Mouse (Mus musculus) lung, embryonic 16.5 days (tissue): ENCODE results near the gene Bub3. TPM values are rescaled to one million over a fixed set of nuclear protein-coding genes. Genes with fewer than 3 reads are reported as not detected.

Experiments
- ATAC-seq: fragments of 200-750 bp; cut with Nextera tagmentation; 2 replicates; pipeline ENCODE4 v1.8.0; 2017; ENCODE audit warnings: low read depth, mild to moderate bottlenecking, moderate library complexity
- H3K27ac ChIP-seq: fragments of 300-500 bp; sonication (generic); 2 replicates; pipeline ENCODE4 v1.5.1; 2014; ENCODE audit warnings: mild to moderate bottlenecking, control low read depth, low read length
- H3K27me3 ChIP-seq: fragments of 300-500 bp; sonication (generic); 2 replicates; pipeline ENCODE4 v1.6.1; 2014; ENCODE audit warnings: low read depth, low read length, mixed read lengths; ENCODE audit not compliant: control insufficient read depth, insufficient read depth
- H3K36me3 ChIP-seq: fragments of 300-500 bp; sonication (generic); 2 replicates; pipeline ENCODE4 v1.6.1; 2014; ENCODE audit warnings: low read length; ENCODE audit not compliant: control insufficient read depth, insufficient read depth
- H3K4me1 ChIP-seq: fragments of 300-500 bp; sonication (generic); replicated peaks from 2 replicates; pipeline ENCODE4 v1.6.1; 2014; ENCODE audit warnings: low read length, mixed read lengths; ENCODE audit not compliant: control insufficient read depth, insufficient read depth
- H3K4me2 ChIP-seq: fragments of 300-500 bp; sonication (generic); 2 replicates; pipeline ENCODE4 v1.6.1; 2014; ENCODE audit warnings: low read depth, low read length, control low read depth
- H3K4me3 ChIP-seq: fragments of 300-500 bp; sonication (generic); 2 replicates; pipeline ENCODE4 v1.5.1; 2014; ENCODE audit warnings: mild to moderate bottlenecking, low read length, control low read depth
- H3K9ac ChIP-seq: fragments of 300-500 bp; sonication (generic); 2 replicates; pipeline ENCODE4 v1.6.1; 2014; ENCODE audit warnings: low read length, control low read depth
- H3K9me3 ChIP-seq: fragments of 300-500 bp; sonication (generic); 2 replicates; pipeline ENCODE4 v1.6.1; 2016; ENCODE audit warnings: low read length; ENCODE audit not compliant: control insufficient read depth
- WGBS: fragments of 180-500 bp; shearing (Covaris S2); extraction: QIAGEN DNeasy Blood & Tissue Kit; methylation state at CpG from one replicate; pipeline ENCODE4 v1.1.7; 2014; 5-methylcytosine and 5-hydroxymethylcytosine counted together
- polyA plus RNA-seq: library from polyadenylated mRNA; unstranded; fragments of >200 nt; fragmentation: Nextera tagmentation; extraction: Ambion mirVana; gene quantifications from 2 replicates; pipeline ENCODE4 v1.2.1, GENCODE M21; 2015

The Bub3 gene
- polyA plus RNA-seq, 1 experiment from 2014 or later = 243 TPM

DNA sequence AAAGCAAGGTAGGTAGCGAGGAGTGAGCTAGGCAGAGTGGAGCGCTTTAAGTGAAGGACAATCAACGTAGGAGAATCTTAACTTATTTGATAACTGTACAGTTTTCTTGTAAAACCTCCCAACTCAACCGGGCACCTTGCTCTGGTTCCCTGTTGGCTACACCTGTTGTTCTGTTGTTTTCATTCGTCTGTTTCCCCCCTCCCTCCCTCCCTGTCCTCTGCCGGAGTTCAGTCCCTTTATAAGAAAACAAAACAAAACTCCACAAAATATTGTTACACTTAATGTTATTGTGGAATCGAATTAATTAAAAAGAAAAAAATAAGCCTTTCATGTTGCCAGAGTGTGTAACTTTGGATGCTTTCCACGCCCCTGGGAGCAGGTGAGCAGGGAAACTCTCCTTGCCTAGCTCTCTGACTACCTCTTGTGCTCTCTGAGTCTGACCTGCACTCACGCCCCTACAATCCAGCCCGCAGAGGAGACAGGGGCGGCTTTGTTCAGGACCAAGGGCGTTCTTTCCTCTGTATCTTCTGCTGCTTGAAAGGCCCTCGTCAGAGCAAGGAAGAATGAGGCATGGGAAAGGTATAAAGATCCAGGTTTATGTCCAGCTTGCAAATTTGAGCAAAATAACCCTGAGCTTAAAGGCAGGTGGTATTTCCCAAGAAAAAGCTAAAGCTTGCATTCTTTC, 14.2 kb upstream of the Bub3 start:
- no peak for ATAC-seq
- Histone ChIP-seq H3K36me3 (no peaks in the 10 kb centered on the region), H3K27me3 (peaks cover 97% of the 10 kb centered on the region), H3K4me1 (peaks cover 25% of the 10 kb centered on the region), H3K9ac (no peak overlapping the region), H3K9me3 (no peaks in the 10 kb centered on the region), H3K27ac (no peak overlapping the region), H3K4me2 (no peak overlapping the region), H3K4me3 (no peak overlapping the region)
- 2% methylated on average over 13 of the region's 13 CpGs for WGBS

DNA sequence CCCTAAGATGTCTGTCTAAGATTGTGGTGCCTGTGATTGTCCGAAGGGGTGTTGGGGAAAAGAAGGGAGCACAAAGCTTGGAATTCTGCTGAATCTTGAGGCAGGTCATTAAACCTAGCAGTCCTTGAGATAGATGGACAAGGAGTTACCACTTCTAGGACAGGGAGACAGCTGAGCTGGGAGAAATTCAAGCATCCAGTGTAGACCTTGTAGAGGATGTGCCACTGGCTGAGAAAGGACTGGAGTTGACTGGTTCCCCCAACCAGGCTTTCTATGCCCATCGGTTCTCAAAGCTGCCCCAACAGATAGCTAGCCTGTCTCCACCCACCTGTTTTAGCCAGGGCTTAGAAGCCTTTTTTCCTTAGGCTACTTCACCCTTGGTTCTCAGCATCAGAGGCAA, 13.6 kb upstream of the Bub3 start:
- peaks cover 97% of the 10 kb centered on the region for H3K27me3 ChIP-seq
- no peak overlapping the region for H3K4me2 ChIP-seq
- no peaks in the 10 kb centered on the region for H3K9me3 ChIP-seq
- WGBS = 3% methylated on average over 2 of the region's 2 CpGs
- no peak overlapping the region for H3K27ac ChIP-seq
- no peak overlapping the region for H3K9ac ChIP-seq
- H3K4me3 ChIP-seq = no peak overlapping the region
- no peak for ATAC-seq
- no peaks in the 10 kb centered on the region for H3K36me3 ChIP-seq
- peaks cover 25% of the 10 kb centered on the region for H3K4me1 ChIP-seq

DNA sequence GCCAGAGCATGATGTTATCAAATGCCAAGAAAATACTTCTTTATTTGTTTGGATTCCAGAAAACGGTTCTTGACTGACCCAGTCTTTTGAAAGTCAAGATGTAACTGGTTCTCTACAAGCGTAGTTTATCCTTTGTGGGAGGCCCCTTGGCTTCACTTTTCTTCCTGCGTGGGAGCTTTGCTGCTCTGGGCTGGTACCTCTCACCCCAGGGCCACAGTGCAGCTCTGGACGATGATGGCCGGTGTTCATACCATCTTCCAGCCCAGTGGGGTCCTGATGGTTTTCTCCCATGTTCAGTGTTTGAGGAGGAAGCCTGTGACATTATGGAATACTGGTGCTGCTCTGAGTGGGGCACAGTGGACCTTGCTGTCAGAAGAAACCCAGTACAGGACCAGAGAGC, 12.5 kb upstream of the Bub3 start:
- no peak overlapping the region for H3K4me2 ChIP-seq
- no peak overlapping the region for H3K27ac ChIP-seq
- peaks cover 97% of the 10 kb centered on the region for H3K27me3 ChIP-seq
- peaks cover 17% of the 10 kb centered on the region for H3K4me1 ChIP-seq
- no peak overlapping the region for H3K9ac ChIP-seq
- WGBS = 5% methylated on average over 5 of the region's 5 CpGs
- H3K36me3 ChIP-seq = no peaks in the 10 kb centered on the region
- ATAC-seq = no peak
- H3K4me3 ChIP-seq = no peak overlapping the region
- H3K9me3 ChIP-seq = no peaks in the 10 kb centered on the region

DNA sequence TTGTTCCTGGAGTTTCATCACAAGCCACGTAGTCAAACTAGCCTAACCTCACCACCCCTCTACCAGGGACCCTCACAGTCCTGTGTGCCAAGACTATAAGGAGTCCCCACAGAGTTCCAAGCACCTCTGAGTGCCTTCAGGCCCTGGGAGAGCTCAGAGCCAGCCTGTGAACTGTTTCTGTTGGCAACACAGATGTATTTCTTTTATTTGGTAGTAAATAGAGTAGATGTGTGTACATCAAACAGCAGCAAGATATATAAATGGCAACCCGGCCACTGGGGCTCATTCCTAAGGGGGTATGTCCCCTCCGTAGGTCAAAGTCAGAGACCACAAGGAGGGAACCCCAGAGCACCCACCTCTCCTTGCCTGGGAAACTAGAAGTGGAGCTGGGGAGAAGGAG, 11.5 kb upstream of the Bub3 start, which contains the start of gene Hmx2:
Gene Hmx2 (plus strand): TSS at position 301 of the 400 bp plus-strand sequence.
- H3K4me3 ChIP-seq = no peak within 1 kb of the TSS
- no peak within 1 kb of the TSS for H3K4me2 ChIP-seq
- H3K27ac ChIP-seq = no peak within 1 kb of the TSS
- ATAC-seq = no peak
- no peak within 1 kb of the TSS for H3K9ac ChIP-seq
- H3K27me3 ChIP-seq = peaks cover 97% of the 10 kb centered on the region
- no peaks in the 10 kb centered on the region for H3K9me3 ChIP-seq
- H3K36me3 ChIP-seq = no peaks in the 10 kb centered on the region
- peaks cover 7% of the 10 kb centered on the region for H3K4me1 ChIP-seq
- 2% methylated on average over 3 of the region's 3 CpGs for WGBS

DNA sequence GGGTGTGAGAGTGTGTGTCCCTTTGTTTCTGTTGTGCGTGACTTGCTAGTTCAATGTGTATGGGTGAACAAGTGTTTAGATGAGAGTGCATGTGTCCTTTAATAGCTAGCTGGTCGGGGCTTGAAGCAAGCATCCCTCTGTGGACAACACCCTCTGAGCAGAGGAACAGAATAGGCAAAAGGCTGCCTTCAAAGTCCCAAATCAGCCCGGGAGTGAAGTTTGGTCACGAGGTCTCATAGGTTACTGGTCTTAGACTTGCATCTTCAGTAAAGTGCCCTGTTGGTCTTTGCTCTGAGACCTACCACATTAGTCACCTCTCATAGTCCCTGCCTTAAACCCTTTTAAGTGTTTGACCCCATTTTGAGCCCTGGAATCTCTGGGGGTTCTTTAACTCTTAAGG, 8.6 kb upstream of the Bub3 start:
- ATAC-seq = no peak
- H3K27ac ChIP-seq = no peak overlapping the region
- 0% methylated on average over 4 of the region's 4 CpGs for WGBS

DNA sequence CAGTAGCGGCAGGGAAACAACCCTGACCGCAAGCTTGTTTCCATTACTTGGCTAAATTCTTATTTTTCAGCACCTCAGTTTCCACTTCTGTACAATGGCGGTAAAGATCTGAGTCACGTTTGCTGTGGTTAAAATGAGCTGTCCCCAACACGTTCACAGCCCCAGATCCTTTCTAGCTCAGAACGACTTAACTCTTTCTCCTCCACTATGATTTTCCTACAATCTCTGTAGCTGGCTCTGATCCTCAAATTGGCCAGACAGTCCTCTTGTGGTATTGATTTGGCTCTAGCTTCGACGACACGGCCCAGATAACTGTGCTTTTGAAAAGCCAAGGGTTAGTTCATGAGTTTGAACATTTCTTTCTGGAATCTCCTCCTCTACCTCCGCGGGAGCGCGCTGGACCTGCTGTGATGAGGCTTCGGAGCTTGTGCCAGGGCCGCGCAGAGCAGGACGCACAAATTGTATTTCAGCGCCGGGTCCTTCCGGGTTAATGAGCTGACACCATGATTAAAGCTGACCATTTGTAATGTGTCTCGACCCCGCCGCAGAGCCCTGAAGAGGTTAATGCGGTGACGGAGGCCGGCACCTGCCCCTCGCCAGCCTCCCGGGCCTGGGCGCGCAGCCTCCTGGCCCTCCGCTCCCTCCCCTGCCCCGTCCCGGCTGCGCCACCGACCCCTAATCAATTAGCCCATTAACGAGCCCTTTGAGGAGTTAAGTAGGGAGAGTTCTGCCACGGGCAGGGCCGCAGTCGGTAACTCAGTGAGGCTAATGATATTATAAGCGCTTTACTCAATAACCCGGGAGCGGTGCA, 7.9 kb upstream of the Bub3 start:
- no peak overlapping the region for H3K27ac ChIP-seq
- no peaks in the 10 kb centered on the region for H3K36me3 ChIP-seq
- no peak overlapping the region for H3K4me3 ChIP-seq
- H3K4me2 ChIP-seq = no peak overlapping the region
- H3K4me1 ChIP-seq = peaks cover 16% of the 10 kb centered on the region
- ATAC-seq = no peak
- H3K27me3 ChIP-seq = peaks cover 95% of the 10 kb centered on the region
- no peaks in the 10 kb centered on the region for H3K9me3 ChIP-seq
- H3K9ac ChIP-seq = no peak overlapping the region
- WGBS = 1% methylated on average over 42 of the region's 42 CpGs

More for the DNA sequence above, 8.6 kb upstream of the Bub3 start:
- peaks cover 13% of the 10 kb centered on the region for H3K4me1 ChIP-seq
- H3K9me3 ChIP-seq = no peaks in the 10 kb centered on the region
- no peak overlapping the region for H3K4me2 ChIP-seq
- H3K27me3 ChIP-seq = peaks cover 95% of the 10 kb centered on the region
- H3K4me3 ChIP-seq = no peak overlapping the region
- H3K36me3 ChIP-seq = no peaks in the 10 kb centered on the region
- no peak overlapping the region for H3K9ac ChIP-seq

DNA sequence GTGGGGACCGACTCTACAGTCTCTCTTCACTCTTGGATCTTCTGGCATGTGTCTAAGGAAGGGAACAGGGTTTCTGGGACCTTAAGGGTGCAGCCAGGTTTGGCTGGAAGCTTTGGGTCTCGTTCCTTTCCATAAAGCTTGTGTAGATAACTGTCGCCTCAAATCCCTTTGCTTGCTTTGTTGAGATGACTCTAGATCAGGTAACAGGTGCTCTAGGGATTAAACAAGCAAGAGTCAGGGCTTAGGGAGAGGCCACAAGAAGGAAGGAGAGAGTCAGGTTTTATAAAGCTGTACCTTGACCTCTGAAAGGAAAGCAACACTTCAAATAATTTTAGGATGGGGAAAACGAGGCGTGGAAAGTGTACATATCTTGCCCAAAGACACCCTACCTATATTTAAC, 7.2 kb upstream of the Bub3 start:
- peaks cover 95% of the 10 kb centered on the region for H3K27me3 ChIP-seq
- no peak overlapping the region for H3K9ac ChIP-seq
- peaks cover 16% of the 10 kb centered on the region for H3K4me1 ChIP-seq
- H3K4me2 ChIP-seq = no peak overlapping the region
- ATAC-seq = no peak
- no peak overlapping the region for H3K27ac ChIP-seq
- WGBS = 2% methylated on average over 5 of the region's 5 CpGs
- no peak overlapping the region for H3K4me3 ChIP-seq
- no peaks in the 10 kb centered on the region for H3K36me3 ChIP-seq
- no peaks in the 10 kb centered on the region for H3K9me3 ChIP-seq

DNA sequence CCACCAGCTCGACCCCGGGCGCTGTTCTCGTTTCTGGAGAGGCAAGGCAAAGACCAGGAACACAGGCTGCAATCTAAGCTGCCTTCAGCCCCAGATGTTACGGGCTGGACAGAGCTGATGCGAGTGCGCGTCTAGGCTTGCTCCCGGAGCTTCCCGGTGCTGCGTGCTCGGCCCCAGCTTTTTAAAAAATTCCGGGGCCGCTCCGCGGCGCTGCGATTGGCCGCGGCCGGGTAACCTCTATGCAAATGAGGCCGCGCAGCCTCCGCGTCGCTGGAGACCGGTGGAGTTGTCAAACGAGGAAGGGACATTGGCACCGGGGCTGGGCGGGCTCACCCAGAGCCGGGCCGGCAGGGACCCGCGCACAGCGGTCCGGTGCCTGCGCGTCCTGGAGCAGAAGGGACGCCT, 6.2 kb upstream of the Bub3 start:
- ATAC-seq = peak; percentile 61

DNA sequence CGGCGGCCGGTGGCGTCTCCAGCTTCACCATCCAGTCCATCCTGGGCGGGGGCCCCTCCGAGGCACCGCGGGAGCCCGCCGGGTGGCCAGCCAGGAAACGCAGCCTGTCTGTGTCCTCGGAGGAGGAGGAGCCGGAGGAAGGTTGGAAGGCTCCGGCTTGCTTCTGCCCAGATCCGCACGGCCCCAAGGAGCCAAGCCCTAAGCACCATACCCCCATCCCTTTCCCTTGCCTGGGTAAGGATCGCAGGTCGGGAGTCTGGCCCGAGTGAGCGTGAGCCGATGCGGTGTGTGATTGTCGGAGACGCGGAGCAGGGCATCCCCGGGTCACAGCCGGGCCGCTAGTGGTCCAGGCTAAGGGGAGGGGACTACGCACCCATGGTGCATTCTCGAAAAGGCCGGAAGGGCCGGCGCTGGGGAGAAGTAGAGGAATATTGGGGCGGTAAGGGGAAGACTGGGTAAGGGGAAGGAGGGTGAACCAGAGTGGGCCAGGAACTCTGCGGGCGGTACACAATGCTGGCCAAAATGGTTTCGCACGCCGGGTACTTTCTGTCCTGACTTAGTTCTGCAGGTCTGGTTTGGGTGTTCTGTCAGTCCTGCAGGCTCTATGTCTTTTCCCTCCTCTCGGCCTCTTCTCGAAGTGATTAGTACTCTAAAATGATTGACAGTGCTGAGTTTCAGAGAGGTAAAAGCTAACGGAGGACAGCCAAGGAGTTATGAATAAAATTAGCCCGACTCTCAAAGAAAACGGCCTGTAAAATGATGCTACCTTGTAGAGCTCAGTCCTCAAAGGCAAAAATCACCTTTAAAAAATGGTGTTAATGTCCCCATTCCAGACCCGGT, 5.5 kb upstream of the Bub3 start:
- no peak overlapping the region for H3K9ac ChIP-seq
- peak overlapping the region; percentile 35 for H3K4me3 ChIP-seq
- peak overlapping the region; percentile 51 for H3K4me2 ChIP-seq
- H3K27ac ChIP-seq = no peak overlapping the region
- no peaks in the 10 kb centered on the region for H3K36me3 ChIP-seq
- WGBS = under 1% methylated on average over 45 of the region's 45 CpGs
- ATAC-seq = peak; percentile 37
- H3K27me3 ChIP-seq = peaks cover 89% of the 10 kb centered on the region
- no peaks in the 10 kb centered on the region for H3K9me3 ChIP-seq
- H3K4me1 ChIP-seq = peaks cover 16% of the 10 kb centered on the region

More for the DNA sequence above, 6.2 kb upstream of the Bub3 start:
- H3K4me2 ChIP-seq = peak overlapping the region; percentile 51
- H3K36me3 ChIP-seq = no peaks in the 10 kb centered on the region
- no peaks in the 10 kb centered on the region for H3K9me3 ChIP-seq
- H3K27ac ChIP-seq = no peak overlapping the region
- H3K9ac ChIP-seq = no peak overlapping the region
- peaks cover 16% of the 10 kb centered on the region for H3K4me1 ChIP-seq
- peak overlapping the region; percentile 35 for H3K4me3 ChIP-seq
- under 1% methylated on average over 39 of the region's 39 CpGs for WGBS
- H3K27me3 ChIP-seq = peaks cover 93% of the 10 kb centered on the region
